Mouse (Mus musculus) cerebellum, adult 2 months (tissue): ENCODE measurements at regions not wholly inside any gene's neighbourhood (a gene's known extent, or its start where the extent isn't known, plus 50 kb on each side); places are given as distances from the start of the nearest gene placed in this dataset.

Experiments
- CTCF ChIP-seq: fragments of 200-500 bp; IDR thresholded peaks from 2 replicates; pipeline ENCODE4 v1.5.1; 2011; ENCODE audit warnings: low read depth, mild to moderate bottlenecking, control low read depth, low read length, moderate library complexity, borderline replicate concordance; ENCODE audit not compliant: insufficient read depth
- POLR2A ChIP-seq: fragments of 200-500 bp; IDR thresholded peaks from 2 replicates; pipeline ENCODE4 v1.6.1; 2011; ENCODE audit warnings: low read length, control low read depth, borderline replicate concordance; ENCODE audit not compliant: insufficient read depth

- no peak for TF ChIP-seq CTCF
- TF ChIP-seq POLR2A, result no peak
These were observed 470.9 kb downstream of the Shisa9 start for GRCm38 (mm10) chr16:12454791-12455190.
